Mouse (Mus musculus) adrenal gland, postnatal 14 days (tissue): Measurements from ENCODE around the gene Trim12c. TPM values are rescaled to one million over a fixed set of nuclear protein-coding genes. Genes with fewer than 3 reads are reported as not detected.
A peak's percentile ranks its signal among the peaks of the same experiment; 100 is the strongest.
"Not testable (repeated sequence)": the region's sequence is repeated elsewhere in the genome, so short reads cannot be mapped to it uniquely, and the experiment has no call there.

Source experiments
- DNase-seq: peaks from one replicate; pipeline ENCODE4 v3.0.0; 2021; ENCODE audit warnings: mixed read lengths
- long read RNA-seq, 2 experiments: library from polyadenylated mRNA; stranded (forward); transcript quantifications; one replicate each; pipeline ENCODE4 v2.0.0; 2021
- total RNA-seq: library from RNA; stranded (reverse); gene quantifications from 2 replicates; pipeline ENCODE4 v1.2.3, GENCODE M21; 2021

Gene Trim12c
- total RNA-seq, result 8.4 and 11.6 TPM in 2 replicates
- long read RNA-seq, experiment 1, partial matches to known transcripts, result 1 of 5 reads
- long read RNA-seq, experiment 1, other reads (novel, unspliced or antisense), result 4 of 5 reads
- long read RNA-seq, experiment 2, partial matches to known transcripts, result 0 of 5 reads
- long read RNA-seq, experiment 2, other reads (novel, unspliced or antisense), result 5 of 5 reads

DNA sequence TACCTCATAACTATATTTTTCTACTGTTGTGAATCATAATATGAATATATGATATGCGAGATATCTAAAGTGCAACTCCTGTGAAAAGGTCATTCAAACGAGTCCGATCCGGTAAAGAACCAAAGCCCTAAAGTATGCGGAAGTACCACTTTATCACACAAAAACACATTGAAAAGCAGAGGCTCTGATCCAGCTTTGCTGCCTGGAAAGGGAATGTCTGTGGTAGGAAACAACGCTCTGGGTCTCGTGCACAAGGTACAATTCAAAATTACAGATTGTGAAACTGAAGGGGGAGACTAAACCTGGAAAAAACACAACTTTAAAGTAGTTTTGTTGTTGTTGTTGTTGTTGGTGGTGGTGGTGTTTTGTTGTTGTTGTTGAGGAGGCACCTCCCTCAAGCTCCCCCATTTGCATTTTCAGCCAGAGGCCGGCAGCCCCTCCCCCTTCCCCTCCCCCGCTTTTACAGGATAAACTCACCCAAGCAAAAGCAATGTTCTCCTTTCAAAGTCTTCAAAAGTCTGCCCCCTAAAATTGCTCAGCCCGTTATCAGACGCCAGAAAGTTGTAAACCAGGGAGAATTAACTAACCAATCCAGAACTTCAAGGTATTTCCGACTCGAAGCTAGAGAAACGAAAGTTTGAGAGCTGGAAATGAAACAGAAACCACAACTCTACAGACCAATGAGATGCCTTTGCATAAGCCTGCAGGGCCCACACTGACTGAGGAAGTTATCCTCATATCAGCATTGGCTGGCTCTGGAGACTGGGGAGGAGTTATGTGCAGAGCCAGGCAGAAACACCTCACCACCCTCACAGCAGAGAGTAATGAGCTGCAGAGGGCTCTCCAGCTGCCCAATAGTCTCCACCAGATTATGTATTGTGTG is at the start of gene Trim12c:
TSS of gene Trim12c (minus strand) at position 646 of the 883 bp plus-strand sequence.
- DNase-seq, result peak; percentile 85

DNA sequence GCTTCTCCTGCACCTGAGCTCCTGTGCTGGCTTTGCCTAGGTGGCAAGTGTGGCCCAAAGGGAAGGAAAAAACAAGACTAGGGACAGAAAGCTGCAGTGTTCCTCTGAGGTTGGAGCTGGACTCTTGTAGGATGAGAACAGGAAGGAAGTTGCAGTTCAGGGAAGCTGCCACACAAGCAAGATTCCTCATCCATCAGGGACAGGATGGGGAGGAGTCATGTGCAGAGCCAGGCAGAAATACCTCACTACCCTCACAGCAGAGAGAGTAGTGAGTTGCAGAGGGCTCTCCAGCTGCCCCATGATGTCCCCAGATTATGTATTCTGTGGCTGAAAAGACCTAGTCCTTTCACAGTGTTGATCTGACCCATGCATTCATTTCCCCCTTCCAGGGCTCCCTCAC is 48.0 kb upstream of the Trim12c start:
- no peak for DNase-seq

DNA sequence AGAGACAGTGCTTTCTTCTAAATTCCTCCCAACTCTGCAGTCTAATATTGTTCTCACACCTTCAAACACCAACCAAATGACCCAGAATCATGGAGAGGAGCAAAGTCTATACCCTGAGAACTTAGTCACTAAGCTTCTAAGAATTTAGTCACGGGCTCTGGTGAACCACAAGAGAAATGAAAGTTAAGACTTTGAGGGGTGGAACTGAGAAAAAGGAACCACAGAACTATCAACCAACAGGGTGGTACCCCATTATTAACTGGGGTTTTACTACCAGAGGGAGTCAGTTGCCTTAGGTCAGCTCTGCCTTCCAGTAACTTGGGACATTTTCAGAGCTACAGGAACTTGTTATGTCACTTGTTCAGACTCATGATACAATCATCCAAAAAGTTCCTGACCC is 47.5 kb upstream of the Trim12c start, which contains the start of gene Trim30c:
TSS of gene Trim30c (minus strand) at position 140 of the 400 bp plus-strand sequence.
- DNase-seq, result no peak

DNA sequence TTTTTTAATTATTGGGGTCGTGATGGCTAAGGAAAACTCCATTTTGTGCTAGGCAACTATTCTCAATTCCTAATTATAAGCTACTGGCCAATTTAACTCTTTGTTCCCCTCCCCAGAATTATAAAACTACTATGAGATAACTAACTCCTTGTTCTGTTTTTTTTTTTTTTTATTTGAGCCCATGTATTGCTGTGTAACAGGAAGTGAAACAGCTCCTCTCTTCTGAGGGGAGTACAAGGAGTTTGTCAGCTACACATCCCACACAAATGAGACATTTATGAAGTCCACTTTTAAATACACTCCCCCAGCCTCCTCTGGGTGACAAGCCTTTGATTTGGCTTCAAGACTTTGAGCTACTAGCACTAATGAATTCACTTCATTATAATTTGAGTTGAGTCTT is 45.3 kb upstream of the Trim12c start:
- no peak for DNase-seq

DNA sequence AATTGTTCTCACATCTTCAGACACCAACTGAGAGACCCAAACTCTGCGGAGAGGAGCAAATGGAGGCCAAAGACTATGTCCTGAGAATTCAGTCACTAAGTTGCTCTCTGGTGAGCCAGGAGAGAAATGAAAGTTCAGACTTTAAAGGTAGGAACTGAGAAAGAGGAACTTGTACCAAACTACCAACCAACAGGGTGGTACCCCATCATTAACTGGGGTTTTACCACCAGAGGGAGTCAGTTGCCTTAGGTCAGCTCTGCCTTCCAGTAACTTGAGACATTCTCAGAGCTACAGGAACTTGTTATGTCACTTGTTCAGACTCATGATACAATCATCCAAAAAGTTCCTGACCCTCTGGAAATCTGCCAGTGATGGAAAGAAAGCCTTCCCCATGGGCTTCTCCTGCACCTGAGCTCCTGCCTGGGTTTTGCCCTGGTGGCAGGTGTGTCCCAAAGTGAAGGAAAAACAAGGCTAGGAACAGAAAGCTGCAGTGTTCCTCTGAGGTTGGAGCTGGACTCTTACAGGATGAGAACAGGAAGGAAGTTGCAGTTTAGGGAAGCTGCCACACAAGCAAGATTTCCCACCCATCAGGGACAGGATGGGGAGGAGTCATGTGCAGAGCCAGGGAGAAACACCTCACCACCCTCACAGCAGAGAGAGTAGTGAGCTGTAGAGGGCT is 16.7 kb upstream of the Trim12c start, which contains the start of gene Trim30b:
TSS of gene Trim30b (minus strand) at position 149 of the 679 bp plus-strand sequence.
- DNase-seq, result peak; percentile 4

DNA sequence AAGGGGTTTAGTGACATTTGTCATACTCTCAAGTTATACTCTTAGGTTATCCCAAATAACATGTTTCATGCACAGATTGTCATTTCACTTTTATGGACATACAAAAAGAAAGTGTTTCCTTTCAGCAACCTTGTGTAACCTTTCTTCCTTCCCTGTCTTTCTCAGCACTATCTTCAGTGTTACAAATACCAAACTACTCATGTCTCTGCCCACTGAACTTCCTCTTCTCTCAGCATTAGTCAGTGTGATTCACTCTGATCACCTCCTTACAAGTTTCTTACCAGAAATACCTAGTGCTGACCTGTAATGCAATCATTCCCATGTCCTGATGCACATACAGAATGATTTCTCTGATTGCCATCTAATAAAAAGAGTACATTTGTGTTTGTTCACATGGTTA is 13.2 kb upstream of the Trim12c start:
- no peak for DNase-seq

DNA sequence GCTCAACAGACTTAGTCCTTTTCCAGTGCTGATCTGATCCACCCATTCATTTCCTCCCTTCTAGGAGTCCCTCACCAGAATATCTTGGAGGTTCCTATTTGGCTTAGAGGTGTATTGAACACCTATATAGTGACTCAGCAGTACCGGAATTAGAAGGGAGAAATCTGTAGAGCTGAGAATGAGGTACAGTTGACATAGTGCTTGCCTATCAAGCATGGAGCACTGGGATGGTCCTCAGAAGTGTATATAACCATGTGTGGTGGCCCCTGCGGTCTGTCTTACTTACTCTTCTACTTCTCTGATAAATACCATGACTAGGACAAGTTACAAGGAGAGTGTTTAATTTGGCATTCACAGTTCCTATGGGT is 422 bp upstream of the Trim12c start:
- DNase-seq, result no peak

DNA sequence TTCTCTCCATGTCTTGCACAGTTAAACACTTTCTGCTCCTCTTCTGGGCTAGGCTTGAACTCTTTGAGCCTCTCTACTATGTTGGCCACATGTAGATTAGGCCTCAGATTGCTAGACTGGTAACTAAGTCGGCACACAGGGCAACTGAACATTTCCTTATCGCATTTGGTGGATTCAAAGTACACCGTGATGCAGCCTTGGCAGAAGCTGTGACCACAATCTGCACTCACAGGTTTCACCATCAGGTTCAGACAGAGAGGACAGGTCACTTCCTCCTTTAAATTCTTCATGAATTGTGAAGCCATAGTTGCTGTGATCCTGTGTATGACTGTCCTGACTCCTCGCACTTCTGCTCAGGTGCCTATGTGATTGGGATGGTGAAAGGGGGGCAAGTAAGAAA is 5.1 kb downstream of the Trim12c start:
- not testable (repeated sequence) for DNase-seq

DNA sequence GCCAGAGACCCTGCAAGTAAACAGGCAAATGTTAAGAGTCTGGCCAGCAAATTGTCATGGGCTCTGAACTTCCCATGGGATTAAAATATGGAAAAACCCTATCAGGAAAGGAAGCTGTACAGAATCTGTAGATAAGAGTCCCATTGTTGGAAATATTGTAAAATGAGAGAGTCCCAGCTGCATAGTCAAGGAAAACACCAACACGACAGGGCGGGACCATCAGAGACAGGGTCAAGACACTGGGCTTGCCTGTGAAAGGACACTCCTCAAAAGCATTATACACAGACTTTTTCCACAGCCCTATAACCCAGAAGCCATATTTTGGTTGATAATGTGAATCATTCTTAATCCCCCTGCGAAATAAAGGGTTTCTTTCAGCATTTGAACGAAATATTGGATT is 12.4 kb downstream of the Trim12c start:
- not testable (repeated sequence) for DNase-seq

DNA sequence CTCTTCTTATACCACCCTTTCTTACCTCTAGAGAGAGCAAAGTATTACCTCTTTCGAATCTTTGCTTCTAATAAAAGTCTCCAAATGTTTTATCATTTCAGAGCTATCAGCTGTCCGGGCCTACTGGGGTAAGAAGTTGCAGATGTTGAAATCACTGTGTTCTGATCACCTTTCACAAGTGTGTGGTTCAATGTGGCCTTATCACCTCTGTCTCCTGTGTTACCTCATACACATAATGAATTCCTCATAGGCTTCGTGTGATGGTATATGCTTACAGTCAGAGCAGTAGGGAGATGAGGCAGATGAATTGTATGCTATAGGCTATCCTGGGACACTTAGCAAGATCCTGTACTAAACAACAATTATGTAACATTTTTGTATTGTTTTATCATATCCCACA is 17.6 kb downstream of the Trim12c start:
- DNase-seq, result not testable (repeated sequence)

DNA sequence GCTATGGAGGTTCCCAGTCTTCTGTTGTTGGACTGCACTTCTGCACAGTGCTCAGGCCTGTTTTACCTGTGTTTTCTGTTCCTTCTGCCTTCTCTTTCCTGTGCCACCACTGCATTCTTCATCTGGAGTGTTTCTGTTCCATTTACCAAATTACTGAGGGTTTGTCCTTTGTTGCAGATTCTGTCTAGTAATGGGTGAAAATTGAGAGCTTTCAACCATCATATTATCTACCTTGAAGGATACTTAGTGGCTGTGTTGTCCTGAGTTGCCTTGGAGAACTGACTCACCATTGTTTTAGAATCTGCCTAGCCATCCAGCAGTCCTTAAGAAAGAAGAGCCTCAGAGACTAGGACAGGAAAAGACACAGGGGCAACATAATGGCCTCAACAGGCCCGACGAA is 24.0 kb downstream of the Trim12c start, which contains the start of gene Trim34b:
TSS of gene Trim34b (plus strand) at position 301 of the 400 bp plus-strand sequence.
- DNase-seq, result not testable (repeated sequence)

DNA sequence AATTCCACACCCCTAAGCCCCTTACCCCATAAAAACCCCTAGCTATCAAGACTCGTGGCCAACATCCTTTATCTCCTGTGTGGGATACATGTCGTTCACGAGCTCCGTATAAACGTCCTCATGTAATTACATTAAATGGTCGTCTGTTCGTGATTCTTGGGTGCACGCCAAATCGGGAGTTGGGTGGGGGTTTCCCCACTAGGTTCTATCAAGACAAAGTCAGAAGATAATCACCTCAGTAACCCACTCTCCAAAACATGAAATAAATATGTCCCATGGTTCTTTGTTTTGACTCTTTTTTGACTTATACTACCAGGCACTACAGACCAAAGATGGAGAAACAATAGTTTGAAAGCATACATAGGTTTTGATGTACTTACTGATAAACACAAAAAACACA is 31.1 kb downstream of the Trim12c start:
- no peak for DNase-seq

DNA sequence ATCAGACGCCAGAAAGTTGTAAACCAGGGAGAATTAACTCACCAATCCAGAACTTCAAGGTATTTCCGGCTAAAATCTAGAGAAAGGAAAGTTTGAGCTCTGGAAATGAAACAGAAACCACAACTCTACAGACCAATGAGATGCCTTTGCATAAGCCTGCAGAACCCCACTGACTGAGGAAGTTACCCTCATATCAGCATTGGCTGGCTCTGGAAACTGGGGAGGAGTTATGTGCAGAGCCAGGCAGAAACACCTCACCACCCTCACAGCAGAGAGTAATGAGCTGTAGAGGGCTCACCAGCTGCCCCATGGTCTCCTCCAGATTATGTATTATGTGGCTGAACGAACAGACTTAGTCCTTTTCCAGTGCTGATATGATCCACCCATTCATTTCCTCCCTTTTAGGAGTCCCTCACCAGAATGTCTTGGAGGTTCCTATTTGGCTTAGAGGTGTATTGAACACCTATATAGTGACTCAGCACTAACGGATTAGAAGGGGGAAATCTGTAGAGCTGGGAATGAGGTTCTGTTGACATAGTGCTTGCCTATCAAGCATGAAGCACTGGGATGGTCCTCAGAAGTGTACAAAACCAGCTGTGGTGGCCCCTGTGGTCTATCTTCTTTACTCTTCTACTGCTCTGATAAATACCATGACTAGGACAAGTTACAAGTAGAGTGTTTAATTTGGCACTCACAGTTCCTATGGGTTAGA is 37.6 kb downstream of the Trim12c start, which contains the start of gene Trim12a:
TSS of gene Trim12a (minus strand) at position 98 of the 712 bp plus-strand sequence.
- DNase-seq, result not testable (repeated sequence)

DNA sequence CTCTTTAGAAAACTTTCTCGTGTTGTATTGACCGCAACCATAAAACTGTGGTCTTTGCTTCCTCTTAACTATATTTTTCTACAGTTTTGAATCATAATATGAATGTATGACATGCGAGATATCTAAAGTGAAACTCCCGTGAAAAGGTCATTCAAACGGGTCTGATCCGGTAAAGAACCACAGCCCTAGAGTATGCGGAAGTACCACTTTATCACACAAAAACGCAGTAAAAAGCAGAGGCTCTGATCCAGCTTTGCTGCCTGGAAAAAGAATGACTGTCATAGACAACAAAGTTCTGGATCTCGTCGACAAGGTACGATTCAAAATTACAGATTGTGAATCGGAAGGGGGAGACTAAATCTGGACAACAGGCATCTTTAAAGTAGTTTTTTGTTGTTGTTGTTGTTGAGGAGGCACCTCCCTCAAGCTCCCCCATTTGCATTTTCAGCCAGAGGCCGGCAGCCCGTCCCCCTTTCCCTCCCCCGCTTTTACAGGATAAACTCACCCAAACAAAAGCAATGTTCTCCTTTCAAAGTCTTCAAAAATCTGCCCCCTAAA is 38.3 kb downstream of the Trim12c start:
- peak; percentile 26 for DNase-seq

DNA sequence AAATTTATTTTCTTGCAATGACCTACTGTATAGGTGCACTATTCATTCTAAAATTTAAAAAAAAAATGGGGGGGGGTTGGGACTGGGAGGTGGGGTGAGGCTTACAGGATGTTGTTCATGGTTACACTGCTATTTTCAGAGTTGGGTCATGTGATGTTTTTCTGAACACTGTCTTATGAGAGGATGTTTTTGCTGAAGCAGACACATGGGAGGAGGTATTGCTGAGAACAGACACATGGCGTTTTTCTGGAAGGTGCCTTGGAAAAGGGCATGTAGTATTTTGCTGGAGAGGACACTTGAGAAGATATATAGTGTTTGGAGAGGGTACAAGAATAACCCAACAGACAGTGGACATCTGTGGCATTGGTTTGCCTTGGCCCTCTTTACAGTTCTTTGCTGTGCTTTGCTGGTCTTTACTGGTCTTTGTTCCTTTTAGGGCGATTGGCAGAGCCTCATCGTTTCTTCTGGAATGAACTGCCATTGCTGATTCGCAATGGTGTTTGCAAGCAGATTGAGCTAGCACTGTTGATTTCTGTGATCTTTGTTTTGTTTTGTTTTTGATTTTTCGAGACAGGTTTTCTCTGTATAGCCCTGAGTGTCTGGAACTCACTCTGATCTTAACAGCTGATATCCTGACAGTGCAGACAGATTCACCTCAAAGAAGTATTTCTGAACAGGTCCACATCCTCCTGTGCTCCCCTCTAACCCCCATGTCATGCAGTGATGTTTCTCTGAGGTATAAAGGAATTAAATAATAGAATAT is 61.3 kb downstream of the Trim12c start:
- no peak for DNase-seq

DNA sequence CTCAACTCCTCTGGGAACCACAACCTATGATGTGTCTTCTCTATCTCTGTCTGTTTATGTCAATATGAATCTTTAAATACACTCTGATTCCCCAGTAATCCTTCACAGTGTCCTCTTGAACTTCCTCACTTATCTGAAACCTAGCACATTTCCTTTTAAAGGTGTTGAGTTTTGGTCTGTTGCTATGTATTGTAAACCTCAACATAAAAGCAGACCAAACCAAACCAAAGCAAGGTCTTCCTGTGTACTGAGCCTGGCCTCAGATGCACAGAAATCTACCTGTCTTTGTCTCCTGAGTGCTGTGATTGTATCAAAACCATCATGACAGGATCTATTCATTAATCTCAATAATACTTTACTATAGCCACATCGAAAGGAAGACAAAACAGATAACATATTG is 62.5 kb downstream of the Trim12c start:
- DNase-seq, result no peak
